Mouse (Mus musculus): ENCODE measurements at regions not wholly inside any gene's neighbourhood (a gene's known extent, or its start where the extent isn't known, plus 50 kb on each side); places are given as distances from the start of the nearest gene placed in this dataset.

- no peak for DNase-seq (ENCODE audit: low spot score)
These were observed 74.5 kb upstream of the Hs3st4 start for GRCm38 (mm10) chr7:123907946-123908840.

- DNase-seq (ENCODE audit: low spot score): no peak
These were observed 61.2 kb upstream of the Hs3st4 start for GRCm38 (mm10) chr7:123921461-123921860.

- DNase-seq (ENCODE audit: low spot score): no peak
These were observed 50.2 kb upstream of the Hs3st4 start for GRCm38 (mm10) chr7:123932486-123932885.
